Mouse (Mus musculus) liver (tissue): ENCODE data around the gene Prkag2.

ENCODE experiments used
- DNase-seq: peaks from one replicate; pipeline ENCODE4 v3.0.0-alpha.2; 2020; ENCODE audit warnings: mixed read lengths

The Prkag2 gene

DNA sequence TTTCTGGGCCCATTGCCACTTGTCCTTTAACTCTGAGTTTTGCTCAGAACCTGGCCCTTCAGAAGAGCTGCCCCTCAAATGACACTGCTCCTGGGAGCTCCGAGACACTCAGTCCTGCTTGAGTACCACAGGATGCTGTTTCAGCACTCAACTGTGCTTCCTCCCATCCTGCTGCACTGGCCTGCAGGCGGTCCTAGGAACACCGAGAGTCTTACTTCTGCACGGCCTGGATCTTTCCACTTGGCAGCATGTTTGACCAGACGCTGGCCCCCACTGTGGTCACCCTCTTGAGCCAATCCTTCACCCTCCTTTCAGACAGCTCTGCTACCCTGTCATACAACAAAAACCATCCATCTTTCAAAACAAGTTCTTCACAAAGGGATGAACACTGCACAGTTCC lies 110.0 kb downstream of the Prkag2 start:
- DNase-seq = no peak

DNA sequence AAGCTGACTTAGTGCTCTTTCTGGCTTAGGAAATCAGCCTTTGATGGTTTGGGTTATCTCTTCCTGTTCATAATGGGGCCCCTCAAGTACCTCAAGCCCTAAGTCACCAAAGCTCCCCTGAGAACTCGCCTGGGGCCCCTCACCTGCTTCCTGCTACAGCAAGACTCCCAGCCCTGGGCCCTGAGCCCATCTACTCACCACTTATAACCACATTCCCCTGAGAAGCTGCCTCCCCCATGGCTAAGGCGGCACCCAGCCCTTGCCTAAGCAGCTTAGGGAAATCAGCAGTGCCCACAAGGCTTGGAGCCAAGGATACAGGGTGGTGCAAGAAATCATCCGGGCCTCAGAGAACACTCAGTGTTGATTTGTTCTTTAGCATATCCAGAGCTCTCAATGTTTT lies 110.8 kb downstream of the Prkag2 start:
- DNase-seq = no peak

DNA sequence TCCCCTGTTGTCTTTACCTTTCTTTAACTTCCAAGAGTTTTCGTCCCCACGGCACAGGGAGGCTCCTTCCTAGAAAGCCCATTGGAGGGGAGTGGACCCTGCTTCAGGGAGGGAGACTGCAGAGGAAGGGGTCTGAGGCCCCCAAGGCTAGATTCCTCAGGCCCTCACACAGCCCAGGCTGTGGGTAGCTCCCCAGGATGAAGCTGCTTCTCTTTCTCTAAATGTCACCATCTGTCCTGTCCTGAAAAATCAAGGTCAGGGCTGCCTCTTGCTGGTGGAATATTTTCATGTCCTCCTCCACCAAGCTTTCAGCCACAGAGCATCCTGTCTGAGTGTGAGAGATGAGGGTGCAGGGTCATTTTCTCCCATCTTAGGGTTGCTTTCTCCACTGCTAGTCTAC lies 113.5 kb downstream of the Prkag2 start:
- no peak for DNase-seq

DNA sequence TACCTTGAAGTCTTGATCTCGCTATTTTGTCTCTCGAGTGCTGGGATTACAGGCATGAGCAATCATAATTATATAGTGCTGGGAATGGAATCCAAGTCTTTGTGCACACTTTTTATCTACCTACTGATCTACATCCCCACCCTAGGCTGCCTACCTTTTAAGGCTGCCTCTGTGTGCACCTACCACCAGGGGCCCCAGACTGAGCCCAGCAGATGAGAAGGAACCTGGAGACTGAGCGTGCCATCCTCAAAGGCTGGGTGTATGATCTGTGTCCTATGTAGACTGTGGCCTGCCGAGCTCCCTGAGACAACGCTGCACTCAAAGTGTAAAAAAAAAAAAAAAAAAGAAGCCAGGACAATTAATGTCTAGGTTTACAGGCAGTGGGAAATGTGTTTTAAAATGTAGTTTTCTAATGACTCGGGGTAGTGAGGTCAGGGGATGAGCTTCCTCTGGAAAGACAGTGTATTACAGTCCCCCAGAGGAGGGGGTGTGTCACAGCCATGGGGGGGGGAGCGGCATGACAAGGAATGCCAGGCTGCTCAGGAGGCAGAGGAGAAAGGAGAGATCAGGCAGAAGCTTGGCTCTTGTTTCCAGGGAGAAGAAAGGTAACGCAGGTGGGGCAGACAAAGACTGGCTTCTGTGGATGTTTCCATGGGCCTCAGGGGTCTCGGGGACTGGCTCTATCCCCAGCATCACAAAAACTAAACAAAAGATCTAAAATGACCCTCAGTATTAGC lies 114.1 kb downstream of the Prkag2 start:
- DNase-seq = no peak

DNA sequence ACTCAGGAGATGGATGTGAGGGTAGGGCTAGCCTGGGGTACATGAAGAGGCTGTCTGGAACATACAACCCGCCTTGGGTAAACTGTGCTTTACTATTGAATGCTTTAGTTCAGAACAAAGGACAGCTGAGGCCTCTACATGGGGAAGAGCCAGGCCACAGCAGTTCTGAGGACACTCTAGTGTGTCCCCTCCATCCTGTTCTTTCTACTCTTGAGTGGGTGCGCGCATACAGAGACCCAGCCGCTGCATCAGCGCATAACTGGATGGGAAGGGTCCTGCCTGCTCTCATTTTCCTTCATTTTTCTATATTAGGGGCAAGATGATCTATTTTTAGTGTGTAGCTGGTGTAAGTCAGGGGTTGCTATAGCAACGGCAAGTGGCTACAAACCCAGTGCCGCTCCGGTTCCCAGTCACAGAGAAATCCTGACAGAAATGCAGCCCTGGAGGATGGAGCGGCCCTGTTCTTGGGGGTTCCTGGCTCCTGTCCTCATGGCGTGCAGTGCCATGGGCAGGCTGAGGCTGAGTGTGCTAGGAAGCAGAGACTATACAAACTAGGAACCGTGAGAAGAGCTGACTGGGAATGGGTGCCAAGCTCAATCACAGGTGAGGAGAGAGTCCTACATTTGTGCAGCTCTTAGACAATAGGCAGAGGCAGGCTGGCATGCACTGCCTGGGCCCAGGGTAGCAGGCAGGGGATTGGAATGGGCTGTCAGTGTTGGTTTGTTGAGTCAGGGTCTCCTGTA lies 114.8 kb downstream of the Prkag2 start:
- DNase-seq = no peak

DNA sequence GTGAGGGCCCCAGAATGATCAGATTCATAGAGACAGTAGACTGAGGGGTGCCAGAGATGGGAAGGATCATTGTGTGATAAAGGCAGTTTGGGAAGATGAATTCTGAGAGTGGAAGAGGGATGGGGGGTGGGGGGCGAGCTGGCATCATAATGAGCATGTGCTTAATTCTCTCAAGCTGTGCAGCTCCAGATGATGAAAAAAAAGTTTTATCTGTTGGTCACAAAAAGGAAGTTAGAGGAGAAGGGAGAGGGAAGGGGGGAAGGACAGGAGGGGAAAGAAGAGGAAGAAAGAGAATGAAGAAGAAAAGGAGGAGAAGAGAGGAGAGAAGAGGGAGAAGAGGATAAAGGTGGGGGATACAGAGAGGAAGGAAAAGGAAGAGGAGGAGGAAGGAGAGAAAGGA lies 116.3 kb downstream of the Prkag2 start:
- no peak for DNase-seq

DNA sequence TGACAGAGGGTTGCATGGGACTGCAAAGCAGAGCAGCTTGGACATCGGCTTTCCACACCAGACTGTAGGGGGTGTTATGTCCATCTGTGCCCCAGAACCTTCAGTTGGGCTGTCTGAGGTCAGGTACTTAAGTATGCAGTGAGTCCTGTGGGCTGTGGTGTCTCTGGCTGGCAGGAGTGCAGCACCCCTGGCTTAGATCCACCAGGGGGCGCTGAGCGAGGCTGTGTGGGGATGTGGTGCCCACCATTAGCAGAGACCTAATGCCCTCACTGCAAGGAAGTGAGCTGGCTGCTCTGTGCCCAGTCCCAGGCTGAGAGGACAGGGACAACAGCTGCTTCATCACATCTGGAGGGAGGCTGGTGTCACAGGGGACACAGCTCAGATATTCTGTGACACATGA lies 116.9 kb downstream of the Prkag2 start:
- peak; percentile 56 for DNase-seq

DNA sequence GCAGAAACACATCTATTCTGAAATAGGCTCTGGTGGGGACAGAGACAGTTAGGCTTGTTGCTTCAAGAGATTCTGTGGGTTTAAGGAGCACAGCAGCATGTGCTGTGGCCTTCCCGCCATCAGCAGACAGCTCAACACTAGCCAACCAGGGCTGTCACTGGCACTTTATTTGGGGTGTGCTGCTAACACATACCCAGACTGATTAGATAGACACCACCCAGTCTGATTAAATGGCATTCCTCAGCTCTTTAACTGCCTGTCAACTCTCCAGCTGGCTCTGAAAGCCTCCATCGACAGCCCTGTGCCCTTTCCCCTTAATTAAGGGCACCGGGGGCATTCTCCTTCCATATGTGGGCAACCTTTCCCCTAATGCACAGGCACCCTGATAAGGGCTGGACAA lies 118.2 kb downstream of the Prkag2 start:
- DNase-seq = no peak

DNA sequence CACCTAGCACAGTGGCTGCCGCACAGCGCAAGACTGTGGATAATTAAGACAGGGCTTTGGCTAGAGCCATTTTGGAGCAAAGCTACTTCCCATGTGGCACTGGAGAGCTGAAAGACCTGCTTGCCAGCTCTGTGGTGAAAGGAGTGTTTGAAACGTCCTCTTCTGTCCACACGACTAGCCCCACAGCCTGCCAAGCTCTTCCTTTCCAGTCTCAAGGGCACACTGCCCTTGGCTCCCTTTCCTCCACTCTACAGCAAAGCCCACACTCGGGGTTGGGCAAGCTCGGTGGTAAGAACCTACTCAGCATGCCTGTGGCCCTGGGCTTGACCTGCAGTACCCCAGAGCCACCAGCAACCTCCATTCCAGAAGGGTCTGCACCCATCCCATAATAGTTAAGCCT lies 118.7 kb downstream of the Prkag2 start:
- DNase-seq = no peak

DNA sequence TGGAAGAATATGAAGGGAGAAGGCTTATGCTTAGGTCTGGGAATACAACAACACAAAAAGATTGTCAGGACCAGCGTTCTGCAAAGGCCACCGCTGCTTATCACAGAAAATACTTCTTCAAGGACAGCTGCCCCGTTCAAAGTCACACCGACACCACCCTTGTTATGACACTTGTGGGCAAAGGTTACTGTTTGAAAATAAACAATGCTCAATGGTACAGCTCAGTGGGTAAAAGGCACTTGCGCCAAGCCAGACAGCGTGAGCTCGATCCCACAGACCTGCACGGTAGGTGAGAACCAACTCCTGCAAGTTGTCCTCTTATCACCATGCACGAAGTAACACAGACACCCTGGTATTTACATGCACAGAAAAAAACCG lies 120.5 kb downstream of the Prkag2 start:
- DNase-seq = no peak

DNA sequence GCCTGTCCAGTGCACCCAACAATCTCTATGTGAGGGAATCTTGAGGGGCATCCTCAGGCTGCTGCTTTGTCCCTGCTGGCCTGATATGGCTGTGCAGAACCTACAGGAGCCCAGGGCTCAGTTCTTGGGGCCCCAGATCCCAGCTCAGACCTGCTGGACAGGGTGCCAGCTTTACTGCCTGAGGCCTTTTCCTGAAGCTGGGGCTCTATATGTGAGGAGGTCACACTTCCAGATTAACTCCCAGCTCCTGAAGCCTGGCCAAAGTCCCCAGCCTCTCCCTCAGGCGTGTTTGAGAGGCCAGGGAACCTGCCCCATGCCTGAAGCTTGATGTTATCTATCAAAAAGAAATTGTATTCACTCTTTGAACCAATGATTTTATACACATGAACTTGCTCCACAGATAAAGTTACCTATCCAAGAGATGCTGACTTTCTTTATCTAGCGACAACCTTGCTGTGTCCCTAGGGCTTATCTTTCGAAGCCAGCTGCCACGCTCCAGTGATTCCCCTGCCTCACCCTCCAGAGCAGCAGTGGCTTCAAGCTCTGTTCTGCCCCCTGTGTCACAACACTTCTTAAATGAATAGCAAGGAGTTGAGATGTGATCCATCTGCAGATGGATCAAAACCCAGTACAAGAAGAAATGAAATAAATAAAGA lies 121.0 kb downstream of the Prkag2 start:
- DNase-seq = peak; percentile 53

DNA sequence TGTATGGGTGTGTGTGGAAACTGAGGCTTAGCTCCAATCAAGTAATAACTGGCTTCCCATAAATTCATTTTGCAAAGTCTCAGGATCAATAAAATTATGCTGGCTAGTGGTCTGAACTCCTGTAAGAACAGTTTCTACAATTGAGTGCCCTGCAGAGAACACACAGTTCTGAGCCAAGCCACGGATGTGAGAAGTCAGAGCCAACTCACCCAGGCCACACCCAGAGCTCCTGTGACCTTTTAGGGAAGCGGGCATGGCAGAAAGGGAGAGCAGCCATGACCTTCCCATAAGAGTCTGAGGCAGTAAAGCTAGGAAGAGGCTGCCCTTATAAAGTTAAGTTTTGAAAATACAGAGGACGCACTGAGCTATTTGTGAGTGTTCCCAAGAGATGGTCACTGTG lies 123.5 kb downstream of the Prkag2 start:
- no peak for DNase-seq

DNA sequence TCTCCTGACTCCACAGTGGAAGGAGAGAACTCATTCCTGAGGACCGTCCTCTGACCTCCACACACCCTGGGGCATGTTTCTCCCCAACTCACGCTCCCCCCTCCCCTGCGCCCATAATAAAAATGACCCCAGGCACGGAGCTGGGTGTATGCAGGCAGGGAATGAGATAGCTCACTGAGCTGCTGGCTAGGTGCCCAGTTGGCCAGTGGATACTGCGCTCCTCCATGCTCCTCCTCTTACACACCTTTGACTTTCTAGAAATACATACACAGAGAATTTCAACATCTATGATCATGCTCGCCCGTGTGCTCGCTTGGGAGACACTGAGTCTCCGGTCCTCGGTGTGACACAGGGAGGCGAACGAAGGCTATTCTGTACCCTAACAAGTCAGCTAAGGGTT lies 124.2 kb downstream of the Prkag2 start:
- DNase-seq = no peak

DNA sequence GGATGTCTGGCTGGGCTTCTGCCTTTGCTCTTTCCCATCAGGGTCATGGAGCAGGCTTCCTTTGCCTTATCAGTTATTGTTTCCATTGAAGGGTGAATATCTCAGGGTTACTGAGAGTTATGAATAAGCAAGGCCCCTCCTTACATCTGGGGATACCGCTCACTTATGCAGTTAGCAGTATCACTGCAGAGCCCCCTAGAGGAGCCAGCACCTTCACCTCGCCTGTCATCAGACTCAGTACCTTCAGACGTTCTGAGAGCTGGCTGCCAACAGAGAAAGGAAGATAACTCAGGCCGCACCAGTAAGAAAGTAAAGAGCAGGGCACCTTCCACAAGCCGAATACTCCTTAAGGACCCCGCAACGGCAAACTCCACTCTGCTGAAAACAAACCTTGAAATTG lies 125.3 kb downstream of the Prkag2 start:
- DNase-seq = no peak

DNA sequence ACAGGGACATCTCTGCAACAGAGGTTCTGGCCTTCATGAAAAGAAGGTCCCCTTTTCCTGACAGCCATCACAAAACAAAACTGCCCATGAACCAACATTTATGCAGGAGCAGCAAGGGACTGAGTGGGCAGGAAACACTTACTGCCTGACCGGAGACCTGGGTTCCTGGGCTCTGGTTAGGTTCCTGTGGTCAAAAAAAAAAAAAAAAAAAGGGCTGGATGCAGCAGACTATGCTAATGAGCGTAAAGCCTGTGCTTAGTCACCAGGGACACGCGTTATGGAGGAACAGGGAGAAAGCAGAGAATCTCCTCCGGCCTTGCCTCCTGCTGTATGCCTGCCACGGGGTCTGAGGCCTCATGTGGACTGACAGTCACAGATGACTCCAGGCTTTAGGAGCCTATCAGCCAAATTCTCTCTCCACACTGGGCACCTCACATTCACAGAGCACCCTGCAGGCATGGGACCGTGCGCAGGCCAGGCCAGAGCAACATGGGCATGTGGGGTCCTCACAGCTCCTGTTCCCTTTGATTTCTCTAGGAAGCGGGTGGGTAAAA lies 126.7 kb downstream of the Prkag2 start:
- no peak for DNase-seq

DNA sequence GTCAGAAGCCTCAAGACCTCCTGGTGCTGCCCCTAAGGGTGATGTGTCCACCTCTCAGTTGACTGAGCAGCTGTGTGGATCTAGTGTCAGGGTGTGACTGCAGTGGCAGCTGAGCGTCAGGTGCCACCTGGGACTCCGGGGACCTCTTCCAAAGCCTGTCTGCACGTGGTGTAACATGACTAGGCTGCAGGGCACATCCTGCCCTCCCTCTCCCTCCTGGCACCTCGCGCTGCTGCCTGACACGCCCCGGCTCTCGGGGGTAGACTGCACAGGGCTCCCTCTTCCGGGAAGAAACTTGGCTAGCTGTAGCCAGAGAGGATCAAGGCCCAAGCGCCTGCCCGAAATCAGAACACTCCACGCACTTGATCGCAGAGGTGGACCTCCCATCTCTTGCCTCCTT lies 127.2 kb downstream of the Prkag2 start:
- no peak for DNase-seq

DNA sequence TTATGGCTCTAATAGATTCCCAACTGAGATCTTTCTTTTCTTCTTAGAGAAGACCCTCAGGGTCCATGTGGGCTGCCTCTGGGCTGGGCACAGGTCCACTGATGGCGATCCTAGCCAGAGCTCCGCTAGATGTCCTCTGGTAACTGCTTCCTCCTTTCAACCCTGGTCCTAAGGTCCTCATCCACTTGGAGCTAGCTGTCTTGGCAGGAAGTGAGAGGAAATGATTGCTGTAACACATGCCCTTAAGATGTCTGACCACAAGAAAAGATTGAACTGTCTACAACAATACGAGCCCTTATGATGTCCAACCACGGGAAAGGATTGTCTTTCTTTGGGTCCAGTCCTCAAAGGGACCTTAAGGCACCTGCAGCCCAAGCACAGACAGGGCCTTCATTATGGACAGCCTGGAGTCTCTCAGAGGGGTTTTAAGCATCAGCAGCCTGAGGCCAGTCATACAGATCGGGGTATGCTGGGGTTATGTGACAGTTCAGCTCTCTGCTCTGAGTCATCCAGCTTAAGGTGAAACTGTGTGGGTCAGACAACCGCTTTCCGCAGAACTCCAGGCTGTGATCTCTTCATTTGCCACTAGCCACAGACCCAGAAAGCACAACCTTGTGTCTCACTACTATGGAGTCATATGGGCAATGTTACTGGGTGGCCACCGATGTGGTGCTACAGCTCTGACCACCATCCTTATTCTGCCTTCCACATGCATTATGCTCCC lies 129.7 kb downstream of the Prkag2 start:
- no peak for DNase-seq

DNA sequence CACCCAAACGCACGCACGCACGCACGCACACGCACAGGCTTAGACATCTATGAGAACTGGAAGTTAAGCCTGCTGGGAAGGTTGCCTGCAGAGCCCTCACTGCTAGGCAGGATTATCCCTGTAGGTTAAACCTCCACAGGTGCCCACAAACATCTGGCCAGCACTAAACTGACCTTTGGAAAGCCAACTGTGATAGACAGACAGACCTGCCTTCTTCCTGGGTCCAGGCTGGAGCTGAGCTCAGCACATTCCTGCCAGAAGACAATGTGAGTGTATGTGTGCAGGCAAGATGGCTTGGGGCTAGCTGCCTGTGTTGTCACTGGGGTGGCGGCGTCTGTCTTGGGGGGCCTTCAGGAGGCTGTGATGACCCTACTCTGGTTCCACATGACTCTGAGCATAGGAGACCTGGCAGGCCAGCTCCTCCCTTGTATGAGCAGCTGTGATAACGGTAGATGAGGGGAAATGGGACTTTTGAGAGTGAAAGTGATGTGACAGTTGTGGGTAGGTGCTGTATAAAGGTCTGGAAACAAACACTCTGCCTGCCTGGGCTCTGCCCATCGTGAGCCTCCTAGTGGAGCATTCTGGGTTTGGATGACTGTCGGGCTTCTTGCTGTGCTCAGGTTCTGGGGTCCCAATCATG lies 131.1 kb downstream of the Prkag2 start:
- no peak for DNase-seq

DNA sequence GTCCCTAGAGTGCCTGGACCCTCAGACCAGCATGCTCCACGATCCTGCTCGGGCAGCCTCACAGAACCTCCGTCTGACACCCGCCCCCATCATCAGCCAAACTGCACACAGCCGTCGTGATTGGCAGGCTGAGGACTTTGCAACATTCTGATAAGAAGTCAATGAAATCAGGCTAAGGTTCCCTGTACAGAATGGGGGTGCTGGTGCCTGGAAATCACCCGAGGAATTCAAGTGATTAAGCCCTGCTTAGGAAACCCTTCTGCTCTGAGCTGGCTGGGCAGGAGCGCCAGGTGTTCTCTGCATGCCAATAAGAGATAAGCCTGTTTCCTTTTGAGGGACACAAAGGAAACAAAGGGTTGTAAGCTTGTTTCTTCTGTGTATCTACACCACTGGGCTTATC lies 131.7 kb downstream of the Prkag2 start:
- peak; percentile 34 for DNase-seq

DNA sequence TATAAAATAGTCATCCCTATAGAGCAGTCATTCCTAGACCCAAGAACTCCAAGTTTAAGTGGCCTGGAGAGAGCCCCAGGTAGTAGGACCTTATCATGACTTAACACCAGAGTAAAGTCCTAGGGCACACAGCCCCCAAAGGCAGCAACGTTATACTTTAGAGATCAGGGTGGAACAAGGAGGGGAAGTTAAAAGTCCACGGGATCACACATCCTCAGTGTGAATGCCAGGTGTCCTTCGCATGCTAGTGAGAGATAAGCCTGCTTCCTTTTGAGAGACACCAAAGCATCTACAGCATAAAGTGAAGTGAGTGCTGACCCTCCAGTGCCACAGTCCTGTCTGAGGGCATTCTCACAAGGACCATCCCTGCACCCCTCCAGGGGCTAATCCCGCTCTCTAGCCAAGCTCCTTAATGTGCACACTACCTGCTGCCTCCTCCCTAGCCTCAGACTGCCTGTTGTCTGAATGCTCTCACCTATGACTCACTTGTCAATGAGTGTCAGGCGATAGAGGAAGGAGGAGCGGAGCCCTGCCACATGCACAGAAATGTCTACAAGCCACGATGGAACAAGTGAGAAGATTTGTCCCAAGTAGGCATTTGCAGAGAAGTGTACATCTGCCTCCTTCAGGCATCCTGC lies 132.4 kb downstream of the Prkag2 start:
- no peak for DNase-seq

DNA sequence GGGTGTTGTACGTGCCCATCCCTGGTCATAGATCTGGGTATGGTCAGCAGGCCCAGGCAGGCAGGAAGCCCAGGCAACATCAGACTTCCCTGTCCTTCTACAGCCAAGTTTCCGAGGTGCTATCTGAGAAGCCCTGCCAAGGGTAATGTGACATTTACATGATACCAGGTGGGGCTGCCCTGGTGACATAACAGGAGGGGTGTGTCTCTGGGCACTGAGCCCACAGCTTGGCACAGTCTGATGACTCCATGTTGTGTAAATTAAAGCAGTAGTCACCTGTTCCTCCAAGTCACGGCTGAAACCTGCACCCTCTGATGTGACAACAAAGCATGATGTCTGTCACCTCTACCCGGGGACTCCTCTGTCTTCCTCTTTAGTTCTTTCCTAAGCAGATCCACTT lies 136.7 kb downstream of the Prkag2 start:
- DNase-seq = no peak

DNA sequence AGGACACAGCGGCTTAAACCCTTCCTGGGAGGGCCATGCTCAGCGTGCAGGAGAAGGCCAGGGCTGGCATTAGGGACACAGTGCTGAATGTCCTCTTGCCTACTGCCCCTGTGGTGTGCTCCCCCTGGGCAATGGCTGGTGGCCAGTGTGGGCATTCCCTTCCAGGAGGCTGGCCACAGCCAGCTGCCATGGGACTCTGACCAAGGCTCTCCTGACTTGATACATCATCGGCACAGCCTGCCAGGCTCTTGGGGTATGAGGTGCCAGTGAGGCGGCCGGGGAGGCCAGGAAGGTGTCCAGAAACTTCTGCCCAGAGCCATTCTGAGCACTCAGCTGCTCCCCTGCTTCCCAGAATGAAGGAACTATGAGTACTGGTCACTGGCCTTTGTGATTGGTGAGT lies 139.7 kb downstream of the Prkag2 start:
- no peak for DNase-seq
